ENCODE assay signal across 11 mouse cellular contexts in the genomic region with DNA sequence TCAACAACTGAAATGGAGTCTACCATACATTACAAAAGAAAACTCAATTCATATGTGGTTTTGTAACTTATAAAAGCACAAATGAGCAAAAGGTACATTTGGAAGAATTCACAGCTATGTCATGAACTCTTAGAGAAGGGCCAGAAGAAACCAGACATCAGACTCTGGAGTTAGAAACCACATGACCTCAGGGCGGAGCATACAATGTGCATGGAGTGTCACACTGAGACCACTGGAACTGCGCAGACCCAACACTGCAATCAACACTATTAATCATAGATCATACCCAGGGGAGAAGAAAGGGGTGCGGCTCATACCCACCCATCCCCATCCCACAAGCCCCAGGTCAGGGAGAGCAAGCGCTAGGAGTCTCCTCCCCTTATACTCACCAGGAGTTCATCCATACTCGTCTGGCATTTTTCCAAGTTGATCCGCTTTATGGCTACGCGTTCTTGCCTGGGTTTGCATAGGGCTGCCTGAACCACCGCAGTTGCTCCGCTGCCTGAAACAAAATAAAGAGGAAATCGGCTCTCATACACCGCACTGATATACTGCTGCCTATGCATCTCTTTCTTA.
DNase-seq lines count a peak whose midpoint lies in the region; ATAC-seq and TF ChIP-seq lines count a peak whose summit lies in the region.
"Had no signal": no experiment of that assay in that cellular context is flagged by ENCODE, and none has a peak within 500 bp of the region (broad histone marks: within the 10 kb centered on the region; RNA-seq: fewer than 3 reads in every experiment).

No protein-coding gene starts in this region.

- no peaks in the 10 kb centered on the region for H3K36me3 ChIP-seq in embryonic facial prominence, embryonic 13.5 days
- H3K36me3 ChIP-seq in embryonic facial prominence, embryonic 10.5 days (replicated peaks), result no peaks in the 10 kb centered on the region; the same call in 1 of the 2 replicates
- no peaks in the 10 kb centered on the region for H3K36me3 ChIP-seq in kidney, postnatal 0 days (ENCODE audit: insufficient read depth, low read length)
- no peaks in the 10 kb centered on the region for H3K36me3 ChIP-seq in forebrain, embryonic 14.5 days (ENCODE audit: control insufficient read depth, insufficient read depth, low read length)
- H3K36me3 ChIP-seq in neural tube, embryonic 13.5 days, result no peaks in the 10 kb centered on the region
- H3K36me3 ChIP-seq in heart, embryonic 11.5 days (ENCODE audit: control insufficient read depth, insufficient read depth, low read length), result no peaks in the 10 kb centered on the region; the same call in 1 of the 2 replicates
- H3K36me3 ChIP-seq: hindbrain, embryonic 15.5 days had no signal

- no peaks in the 10 kb centered on the region for H3K27me3 ChIP-seq in embryonic facial prominence, embryonic 13.5 days
- H3K27me3 ChIP-seq in embryonic facial prominence, embryonic 10.5 days (replicated peaks; ENCODE audit: low read depth, poor library complexity, severe bottlenecking), result no peaks in the 10 kb centered on the region
- no peaks in the 10 kb centered on the region for H3K27me3 ChIP-seq in kidney, postnatal 0 days (ENCODE audit: insufficient read depth, low read length)
- no peaks in the 10 kb centered on the region for H3K27me3 ChIP-seq in forebrain, embryonic 14.5 days (replicated peaks; ENCODE audit: control insufficient read depth, insufficient read depth, low read length)
- H3K27me3 ChIP-seq in neural tube, embryonic 13.5 days, result no peaks in the 10 kb centered on the region
- no peaks in the 10 kb centered on the region for H3K27me3 ChIP-seq in heart, embryonic 11.5 days (ENCODE audit: control insufficient read depth, insufficient read depth, low read length)
- H3K27me3 ChIP-seq: hindbrain, embryonic 15.5 days had no signal

- DNase-seq in embryonic facial prominence, embryonic 10.5 days (ENCODE audit: low spot score), result no peak
- no peak for DNase-seq in kidney, postnatal 0 days (ENCODE audit: low spot score)
- no peak for DNase-seq in kidney, adult 18-20 months
- DNase-seq in forebrain, embryonic 14.5 days (ENCODE audit: low spot score), result peak; percentile 59
- no peak for DNase-seq in cerebellum, adult 9-11 months
- DNase-seq: cerebellum, postnatal 10 days; right cerebral cortex, postnatal 25 days had no signal

- no peaks in the 10 kb centered on the region for H3K9me3 ChIP-seq in embryonic facial prominence, embryonic 13.5 days
- H3K9me3 ChIP-seq in embryonic facial prominence, embryonic 10.5 days, result no peaks in the 10 kb centered on the region
- no peaks in the 10 kb centered on the region for H3K9me3 ChIP-seq in kidney, postnatal 0 days (replicated peaks; ENCODE audit: low read length)
- no peaks in the 10 kb centered on the region for H3K9me3 ChIP-seq in forebrain, embryonic 14.5 days (replicated peaks; ENCODE audit: control insufficient read depth, low read length)
- H3K9me3 ChIP-seq in neural tube, embryonic 13.5 days, result no peaks in the 10 kb centered on the region
- H3K9me3 ChIP-seq in heart, embryonic 11.5 days (replicated peaks; ENCODE audit: control insufficient read depth, low read length), result no peaks in the 10 kb centered on the region
- H3K9me3 ChIP-seq: hindbrain, embryonic 15.5 days had no signal

- no peak overlapping the region for H3K9ac ChIP-seq in embryonic facial prominence, embryonic 13.5 days
- no peak overlapping the region for H3K9ac ChIP-seq in kidney, postnatal 0 days (ENCODE audit: low read depth, low read length)
- no peak overlapping the region for H3K9ac ChIP-seq in forebrain, embryonic 14.5 days (ENCODE audit: low read length)
- H3K9ac ChIP-seq in neural tube, embryonic 13.5 days, result no peak overlapping the region
- no peak overlapping the region for H3K9ac ChIP-seq in heart, embryonic 11.5 days (ENCODE audit: low read depth, low read length)
- H3K9ac ChIP-seq: hindbrain, embryonic 15.5 days had no signal

- H3K4me1 ChIP-seq in embryonic facial prominence, embryonic 13.5 days, result peaks cover 33% of the 10 kb centered on the region
- H3K4me1 ChIP-seq in embryonic facial prominence, embryonic 10.5 days, result peaks cover 46% of the 10 kb centered on the region
- peaks cover 36% of the 10 kb centered on the region for H3K4me1 ChIP-seq in kidney, postnatal 0 days (replicated peaks; ENCODE audit: insufficient read depth, low read length)
- H3K4me1 ChIP-seq in forebrain, embryonic 14.5 days (ENCODE audit: control insufficient read depth, insufficient read depth, low read length), result peaks cover 38% of the 10 kb centered on the region
- peaks cover 66% of the 10 kb centered on the region for H3K4me1 ChIP-seq in neural tube, embryonic 13.5 days (replicated peaks)
- H3K4me1 ChIP-seq in heart, embryonic 11.5 days (ENCODE audit: control insufficient read depth, insufficient read depth, low read length), result peaks cover 60% of the 10 kb centered on the region

- no peak overlapping the region for H3K4me2 ChIP-seq in embryonic facial prominence, embryonic 13.5 days
- no peak overlapping the region for H3K4me2 ChIP-seq in kidney, postnatal 0 days (ENCODE audit: low read length)
- no peak overlapping the region for H3K4me2 ChIP-seq in forebrain, embryonic 14.5 days (ENCODE audit: low read length)
- no peak overlapping the region for H3K4me2 ChIP-seq in neural tube, embryonic 13.5 days
- H3K4me2 ChIP-seq in heart, embryonic 11.5 days, result no peak overlapping the region
- H3K4me2 ChIP-seq: hindbrain, embryonic 15.5 days had no signal

- no peak overlapping the region for H3K27ac ChIP-seq in embryonic facial prominence, embryonic 13.5 days
- H3K27ac ChIP-seq in embryonic facial prominence, embryonic 10.5 days (replicated peaks), result no peak overlapping the region
- H3K27ac ChIP-seq in kidney, postnatal 0 days, result no peak overlapping the region
- H3K27ac ChIP-seq in forebrain, embryonic 14.5 days (ENCODE audit: low read depth, low read length), result no peak overlapping the region
- no peak overlapping the region for H3K27ac ChIP-seq in neural tube, embryonic 13.5 days (replicated peaks)
- no peak overlapping the region for H3K27ac ChIP-seq in heart, embryonic 11.5 days (ENCODE audit: low read depth, low read length)
- H3K27ac ChIP-seq: hindbrain, embryonic 15.5 days had no signal

- no peak overlapping the region for H3K4me3 ChIP-seq in embryonic facial prominence, embryonic 13.5 days
- H3K4me3 ChIP-seq in embryonic facial prominence, embryonic 10.5 days, result no peak overlapping the region
- no peak overlapping the region for H3K4me3 ChIP-seq in kidney, postnatal 0 days (replicated peaks; ENCODE audit: low read depth, low read length)
- H3K4me3 ChIP-seq in forebrain, embryonic 14.5 days (ENCODE audit: low read depth, low read length), result no peak overlapping the region
- H3K4me3 ChIP-seq in neural tube, embryonic 13.5 days, result no peak overlapping the region
- H3K4me3 ChIP-seq in heart, embryonic 11.5 days (ENCODE audit: low read depth, low read length), result no peak overlapping the region
- H3K4me3 ChIP-seq: hindbrain, embryonic 15.5 days had no signal

- TF ChIP-seq CTCF in kidney, postnatal 0 days (IDR thresholded peaks at IDR 0.05; ENCODE audit: low read depth), result no peak

- 86% methylated on average over 12 of the region's 12 CpGs for WGBS in embryonic facial prominence, embryonic 13.5 days
- WGBS in embryonic facial prominence, embryonic 10.5 days, result 91% methylated on average over 12 of the region's 12 CpGs
- WGBS in kidney, postnatal 0 days, result 60% methylated on average over 12 of the region's 12 CpGs
- 59% methylated on average over 12 of the region's 12 CpGs for WGBS in forebrain, embryonic 14.5 days
- 54% methylated on average over 12 of the region's 12 CpGs for WGBS in neural tube, embryonic 13.5 days
- WGBS in heart, embryonic 11.5 days (ENCODE audit: insufficient replicate concordance), result 85% methylated on average over 12 of the region's 12 CpGs

- 0 out of 2 replicates have a peak, but pooled peaks have one; percentile 22 for ATAC-seq in embryonic facial prominence, embryonic 13.5 days (ENCODE audit: insufficient number of reproducible peaks, insufficient read depth, low FRiP score, low TSS enrichment, low read depth)
- ATAC-seq in kidney, postnatal 0 days (replicated peaks; ENCODE audit: low FRiP score, low read depth), result 0 out of 2 replicates have a peak, but pooled peaks have one; percentile 27
- no peak for ATAC-seq in forebrain, embryonic 14.5 days
- ATAC-seq in neural tube, embryonic 13.5 days (ENCODE audit: low read depth), result peak; percentile 16; the same call in 1 of the 2 replicates
- no peak for ATAC-seq in heart, embryonic 11.5 days (replicated peaks; ENCODE audit: insufficient number of reproducible peaks, low FRiP score, low TSS enrichment)

Comparison
In these comparisons a context has a peak if more than half of its experiments do, and no peak if none do; other contexts are left out.
1. ATAC-seq: peak in embryonic facial prominence, embryonic 13.5 days (single experiment), kidney, postnatal 0 days (single experiment) and neural tube, embryonic 13.5 days (single experiment); none in forebrain, embryonic 14.5 days (single experiment) and heart, embryonic 11.5 days (single experiment).